Mouse (Mus musculus) A20 (cell line): Measurements from ENCODE around the gene Ugt1a7c.
"Not testable (repeated sequence)": the region's sequence is repeated elsewhere in the genome, so short reads cannot be mapped to it uniquely, and the experiment has no call there.

Experiments
- DNase-seq: peaks from one replicate; pipeline ENCODE4 v3.0.0-alpha.2; 2011; ENCODE audit warnings: low read depth, low spot score

The Ugt1a7c gene

GRCm38 (mm10) chr1:88094941-88095492 lies at the start of gene Ugt1a7c:
Ugt1a7c (plus strand) TSS chr1:88095062.
- DNase-seq = peak; percentile 26

GRCm38 (mm10) chr1:88047408-88047807 lies 47.5 kb upstream of the Ugt1a7c start:
- not testable (repeated sequence) for DNase-seq

GRCm38 (mm10) chr1:88055088-88055487 lies 39.8 kb upstream of the Ugt1a7c start, which contains the start of gene Ugt1a10:
Ugt1a10 (plus strand) TSS chr1:88055388.
- DNase-seq = no peak

- DNase-seq = not testable (repeated sequence)
These were observed 28.3 kb upstream of the Ugt1a7c start for GRCm38 (mm10) chr1:88066472-88067102.

GRCm38 (mm10) chr1:88070495-88070894 lies 24.4 kb upstream of the Ugt1a7c start, which contains the start of gene Ugt1a9:
Ugt1a9 (plus strand) TSS chr1:88070800.
- DNase-seq = no peak

- no peak for DNase-seq
These were observed 24.0 kb upstream of the Ugt1a7c start for GRCm38 (mm10) chr1:88070902-88071301.

GRCm38 (mm10) chr1:88074471-88074870 lies 20.4 kb upstream of the Ugt1a7c start:
- no peak for DNase-seq

- DNase-seq = peak; percentile 21
These were observed 17.7 kb upstream of the Ugt1a7c start for GRCm38 (mm10) chr1:88077128-88077527.

- DNase-seq = no peak
These were observed 13.2 kb upstream of the Ugt1a7c start for GRCm38 (mm10) chr1:88081670-88082069.

GRCm38 (mm10) chr1:88086125-88086524 lies 8.7 kb upstream of the Ugt1a7c start:
- DNase-seq = no peak

- DNase-seq = no peak
These were observed 7.3 kb upstream of the Ugt1a7c start, which contains the start of gene Ugt1a8 for GRCm38 (mm10) chr1:88087513-88087912. Ugt1a8 (plus strand) TSS chr1:88087813.

- no peak for DNase-seq
These were observed 2.5 kb upstream of the Ugt1a7c start for GRCm38 (mm10) chr1:88092341-88092740.

- peak; percentile 11 for DNase-seq
These were observed 589 bp upstream of the Ugt1a7c start for GRCm38 (mm10) chr1:88094270-88094676.

GRCm38 (mm10) chr1:88098546-88098945 lies 3.7 kb downstream of the Ugt1a7c start:
- DNase-seq = not testable (repeated sequence)

GRCm38 (mm10) chr1:88099691-88100090 lies 4.8 kb downstream of the Ugt1a7c start:
- DNase-seq = not testable (repeated sequence)

- DNase-seq = not testable (repeated sequence)
These were observed 8.2 kb downstream of the Ugt1a7c start, which contains the start of gene Ugt1a6b for GRCm38 (mm10) chr1:88103019-88103418. Ugt1a6b (plus strand) TSS chr1:88103252.

GRCm38 (mm10) chr1:88103697-88104468 lies 9.0 kb downstream of the Ugt1a7c start:
- DNase-seq = not testable (repeated sequence)

- DNase-seq = no peak
These were observed 10.0 kb downstream of the Ugt1a7c start for GRCm38 (mm10) chr1:88104667-88105430.

- no peak for DNase-seq
These were observed 10.8 kb downstream of the Ugt1a7c start for GRCm38 (mm10) chr1:88105656-88106055.

GRCm38 (mm10) chr1:88109027-88109557 lies 14.2 kb downstream of the Ugt1a7c start:
- DNase-seq = not testable (repeated sequence)

- DNase-seq = not testable (repeated sequence)
These were observed 14.7 kb downstream of the Ugt1a7c start for GRCm38 (mm10) chr1:88109604-88110003.
